Mouse (Mus musculus) limb, embryonic 14.5 days (tissue): Measurements from ENCODE around the gene Itga2b. TPM values are rescaled to one million over a fixed set of nuclear protein-coding genes. Genes with fewer than 3 reads are reported as not detected.
"Not testable (repeated sequence)": the region's sequence is repeated elsewhere in the genome, so short reads cannot be mapped to it uniquely, and the experiment has no call there.

Experiments
- ATAC-seq: fragments of 200-750 bp; cut with Nextera tagmentation; 2 replicates; pipeline ENCODE4 v1.8.0; 2017; ENCODE audit warnings: low read depth, moderate number of reproducible peaks, moderate TSS enrichment; ENCODE audit not compliant: low FRiP score
- DNase-seq: peaks from one replicate; pipeline ENCODE4 v3.0.0-alpha.2; 2015; ENCODE audit warnings: low spot score
- H3K27ac ChIP-seq: fragments of 300-500 bp; sonication (generic); replicated peaks from 2 replicates; pipeline ENCODE4 v1.5.1; 2014; ENCODE audit warnings: low read depth, mild to moderate bottlenecking, low read length, moderate library complexity, mixed read lengths
- H3K27me3 ChIP-seq: fragments of 300-500 bp; sonication (generic); 2 replicates; pipeline ENCODE4 v1.6.1; 2014; ENCODE audit warnings: low read length, mixed read lengths; ENCODE audit not compliant: control insufficient read depth, insufficient read depth
- H3K36me3 ChIP-seq: fragments of 300-500 bp; sonication (generic); 2 replicates; pipeline ENCODE4 v1.6.1; 2014; ENCODE audit warnings: mild to moderate bottlenecking, low read length, moderate library complexity, mixed read lengths; ENCODE audit not compliant: control insufficient read depth, insufficient read depth
- H3K4me1 ChIP-seq: fragments of 300-500 bp; sonication (generic); 2 replicates; pipeline ENCODE4 v1.6.1; 2014; ENCODE audit warnings: antibody characterized with exemption, low read length, mixed read lengths; ENCODE audit not compliant: control insufficient read depth, insufficient read depth
- H3K4me2 ChIP-seq: fragments of 300-500 bp; sonication (generic); replicated peaks from 2 replicates; pipeline ENCODE4 v1.6.1; 2014; ENCODE audit warnings: low read depth, mild to moderate bottlenecking, low read length, moderate library complexity; ENCODE audit not compliant: severe bottlenecking
- H3K4me3 ChIP-seq: fragments of 300-500 bp; sonication (generic); replicated peaks from 2 replicates; pipeline ENCODE4 v1.5.1; 2014; ENCODE audit warnings: low read length
- H3K9ac ChIP-seq: fragments of 300-500 bp; sonication (generic); 2 replicates; pipeline ENCODE4 v1.6.1; 2014; ENCODE audit warnings: mild to moderate bottlenecking, low read depth, low read length, moderate library complexity; ENCODE audit not compliant: severe bottlenecking
- H3K9me3 ChIP-seq: fragments of 300-500 bp; sonication (generic); 2 replicates; pipeline ENCODE4 v1.6.1; 2016; ENCODE audit warnings: low read length; ENCODE audit not compliant: control insufficient read depth
- POLR2A ChIP-seq: fragments of 200-500 bp; IDR thresholded peaks from 2 replicates; pipeline ENCODE4 v1.8.0; 2012; ENCODE audit warnings: inconsistent platforms, mild to moderate bottlenecking, moderate library complexity, borderline replicate concordance; ENCODE audit not compliant: insufficient read depth, insufficient read length; ENCODE audit errors: extremely low read depth
- WGBS: fragments of 180-500 bp; shearing (Covaris S2); extraction: QIAGEN DNeasy Blood & Tissue Kit; methylation state at CpG from one replicate; pipeline ENCODE4 v1.1.7; 2014; 5-methylcytosine and 5-hydroxymethylcytosine counted together
- polyA plus RNA-seq, 2 experiments: library from polyadenylated mRNA; depleted of rRNA in 1 of 2; stranded (reverse) in 1 of 2; unstranded in 1 of 2; fragments of >200 nt; fragmentation: Nextera tagmentation in 1 of 2; extraction: Ambion mirVana in 1 of 2; gene quantifications; 2 replicates each; pipeline versions ENCODE4 v1.2.1 to v1.2.3; 2012 to 2014

Itga2b gene
- polyA plus RNA-seq, 2 experiments: 3.5 to 7.0 TPM

DNA sequence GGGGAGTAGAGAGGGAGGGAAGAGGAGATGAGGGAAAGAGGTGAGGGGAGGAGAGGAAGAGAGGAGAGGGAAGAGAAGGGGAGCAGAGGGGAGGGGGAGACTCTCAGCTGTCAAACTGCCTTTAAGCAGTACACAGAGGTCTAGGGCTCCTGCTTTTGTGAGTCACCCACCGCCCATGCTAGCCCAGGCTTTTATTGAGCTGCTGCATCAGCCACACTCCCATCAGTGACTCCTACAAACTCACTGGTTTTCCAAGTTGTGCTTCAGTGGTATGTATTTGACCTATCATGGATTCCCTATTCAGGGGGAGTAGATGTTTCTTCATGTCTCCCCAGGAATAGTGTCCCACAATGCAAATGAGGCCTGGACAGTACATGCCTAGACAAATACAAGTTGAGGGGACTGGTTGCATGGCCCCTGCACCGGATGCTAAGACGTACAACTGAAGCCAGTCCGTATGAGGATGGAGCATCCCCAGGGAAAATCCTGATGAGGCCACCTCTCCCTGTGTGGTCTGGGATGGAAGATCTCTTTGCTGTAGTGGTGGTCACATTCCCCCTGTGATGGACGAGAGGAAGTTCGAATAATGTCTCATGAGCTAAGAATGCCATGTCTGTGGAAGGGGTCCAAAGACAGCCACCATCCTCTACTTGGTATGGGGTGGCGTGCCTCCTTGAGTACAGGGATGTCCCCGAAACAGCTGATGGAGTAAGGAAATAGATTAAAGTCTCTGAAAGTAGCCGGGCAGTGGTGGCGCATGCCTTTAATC is 54.7 kb downstream of the Itga2b start:
- no peaks in the 10 kb centered on the region for H3K27me3 ChIP-seq
- 76% methylated on average over 10 of the region's 10 CpGs for WGBS
- DNase-seq: no peak

DNA sequence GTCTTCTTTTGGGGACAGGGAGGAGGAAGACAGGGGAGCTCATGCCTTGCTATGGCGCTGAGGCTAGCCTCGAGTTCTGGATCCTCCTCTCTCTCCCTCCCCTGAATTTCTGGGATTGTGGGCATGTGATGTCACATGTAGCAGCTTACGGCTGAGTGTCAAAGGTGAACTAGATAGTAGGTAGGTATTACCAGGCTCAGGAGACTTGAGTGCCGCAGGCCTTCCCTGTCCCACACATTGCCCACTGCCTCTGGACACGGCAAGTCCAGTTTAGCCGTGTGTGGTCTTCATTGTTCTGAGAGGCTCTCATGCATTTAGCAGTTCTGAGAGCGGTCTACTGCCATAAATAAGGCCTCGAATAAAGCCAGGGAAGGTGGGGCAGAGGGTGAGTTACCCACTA is 56.9 kb downstream of the Itga2b start:
- no peak for TF ChIP-seq POLR2A
- Histone ChIP-seq H3K27me3 (no peaks in the 10 kb centered on the region), H3K9me3 (no peaks in the 10 kb centered on the region), H3K4me3 (no peak overlapping the region), H3K4me1 (no peaks in the 10 kb centered on the region), H3K9ac (no peak overlapping the region), H3K36me3 (no peaks in the 10 kb centered on the region), H3K27ac (no peak overlapping the region), H3K4me2 (no peak overlapping the region)
- no peak for ATAC-seq
- 75% methylated on average over 8 of the region's 8 CpGs for WGBS
- DNase-seq: no peak

More for the DNA sequence above, 54.7 kb downstream of the Itga2b start:
- Histone ChIP-seq H3K4me2 (no peak overlapping the region), H3K4me3 (no peak overlapping the region), H3K9ac (no peak overlapping the region), H3K36me3 (no peaks in the 10 kb centered on the region), H3K4me1 (no peaks in the 10 kb centered on the region), H3K27ac (no peak overlapping the region), H3K9me3 (no peaks in the 10 kb centered on the region)
- ATAC-seq: no peak
- no peak for TF ChIP-seq POLR2A

DNA sequence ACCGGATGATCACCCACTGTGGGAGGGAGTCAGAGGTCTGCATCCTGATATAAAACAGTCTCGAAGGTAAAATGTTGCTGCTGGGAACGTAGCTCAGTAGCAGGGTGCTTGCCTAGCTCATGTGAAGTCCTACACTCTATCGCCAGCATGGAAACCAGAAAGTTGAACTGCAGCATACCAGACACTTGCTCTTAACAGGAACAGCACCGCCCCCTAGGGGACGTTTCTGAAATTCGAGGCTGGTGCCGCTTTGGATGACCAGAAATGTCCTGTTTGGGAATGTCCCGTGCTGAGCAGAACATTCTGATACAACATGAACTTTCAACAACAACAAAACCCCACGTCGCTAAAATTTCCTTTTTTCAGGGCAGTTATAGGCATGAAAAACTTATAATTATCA is 58.2 kb downstream of the Itga2b start:
- Histone ChIP-seq H3K27ac (no peak overlapping the region), H3K4me2 (no peak overlapping the region), H3K4me3 (no peak overlapping the region), H3K9me3 (no peaks in the 10 kb centered on the region), H3K9ac (no peak overlapping the region), H3K27me3 (no peaks in the 10 kb centered on the region), H3K36me3 (no peaks in the 10 kb centered on the region), H3K4me1 (no peaks in the 10 kb centered on the region)
- ATAC-seq (peak; percentile 17; the same call in 1 of the 2 replicates), DNase-seq (peak; percentile 93)
- 7% methylated on average over 11 of the region's 11 CpGs for WGBS
- TF ChIP-seq POLR2A: no peak

DNA sequence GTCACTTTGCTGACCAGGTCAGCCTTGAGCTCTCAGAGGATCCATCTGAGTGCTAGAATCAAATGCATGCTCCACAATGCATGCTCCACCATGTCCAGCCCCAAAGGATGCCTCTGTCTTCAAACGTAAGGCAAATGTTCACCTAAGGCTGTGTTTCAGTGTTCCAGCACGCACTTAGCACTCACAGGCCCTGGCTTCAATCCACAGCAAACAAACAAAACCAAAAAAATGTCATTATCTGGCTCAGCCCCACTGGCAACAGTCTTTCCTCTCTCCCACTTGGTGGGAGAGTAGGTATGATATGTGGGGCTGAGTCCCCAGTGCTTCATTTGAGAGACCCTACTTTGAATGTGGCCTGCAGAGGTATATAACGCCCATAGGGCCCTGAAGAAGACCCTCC is 58.9 kb downstream of the Itga2b start:
- H3K4me3 ChIP-seq: no peak overlapping the region
- H3K4me1 ChIP-seq: peaks cover 6% of the 10 kb centered on the region
- no peaks in the 10 kb centered on the region for H3K27me3 ChIP-seq
- H3K27ac ChIP-seq: no peak overlapping the region
- WGBS: 82% methylated on average over 3 of the region's 3 CpGs
- no peaks in the 10 kb centered on the region for H3K36me3 ChIP-seq
- H3K9me3 ChIP-seq: no peaks in the 10 kb centered on the region
- TF ChIP-seq POLR2A: no peak
- H3K4me2 ChIP-seq: no peak overlapping the region
- H3K9ac ChIP-seq: no peak overlapping the region
- no peak for DNase-seq
- no peak for ATAC-seq

DNA sequence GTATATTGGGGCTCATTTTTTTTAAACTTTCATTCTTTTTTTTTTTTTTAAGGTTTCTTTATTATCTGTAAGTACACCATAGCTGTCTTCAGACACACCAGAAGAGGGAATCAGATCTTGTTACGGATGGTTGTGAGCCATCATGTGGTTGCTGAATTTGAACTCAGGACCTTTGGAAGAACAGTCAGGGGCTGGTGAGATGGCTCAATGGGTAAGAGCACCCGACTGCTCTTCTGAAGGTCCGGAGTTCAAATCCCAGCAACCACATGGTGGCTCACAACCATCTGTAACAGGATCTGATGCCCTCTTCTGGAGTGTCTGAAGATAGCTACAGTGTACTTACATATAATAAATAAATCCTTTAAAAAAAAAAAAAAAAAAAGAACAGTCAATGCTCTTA is 59.6 kb downstream of the Itga2b start:
- H3K4me1 ChIP-seq, DNase-seq, H3K36me3 ChIP-seq, H3K9me3 ChIP-seq, H3K27ac ChIP-seq, H3K9ac ChIP-seq, ATAC-seq, H3K4me3 ChIP-seq, H3K4me2 ChIP-seq, H3K27me3 ChIP-seq: not testable (repeated sequence)
- WGBS: 92% methylated on average over 3 of the region's 3 CpGs
